Mouse (Mus musculus): ENCODE data around the gene Tcaf1.

- TF ChIP-seq CTCF (conservative IDR thresholded peaks at IDR 0.05; ENCODE audit: insufficient read depth, insufficient read length, low read depth, low read length) (no peak), POLR2A (IDR thresholded peaks at IDR 0.05; ENCODE audit: low read depth, low read length) (no peak)
Measured at GRCm38 (mm10) chr6:42687907-42688306, 22.0 kb downstream of the Tcaf1 start.

Measured in kidney, adult 2 months (tissue).